Mouse (Mus musculus) kidney, postnatal 14 days (tissue): ENCODE data around the gene Rell1.
"Not testable (repeated sequence)": the region's sequence is repeated elsewhere in the genome, so short reads cannot be mapped to it uniquely, and the experiment has no call there.

Experiments
- DNase-seq: peaks from one replicate; pipeline ENCODE4 v3.0.0; 2022; ENCODE audit warnings: mixed read lengths

Rell1 gene

GRCm38 (mm10) chr5:63951421-63951911 is 17.2 kb downstream of the Rell1 start:
- DNase-seq = peak; percentile 74

- DNase-seq = peak; percentile 81
These were observed 19.5 kb downstream of the Rell1 start for GRCm38 (mm10) chr5:63949195-63949594.

- no peak for DNase-seq
These were observed 21.2 kb downstream of the Rell1 start for GRCm38 (mm10) chr5:63947526-63947925.

- DNase-seq = no peak
These were observed 25.4 kb downstream of the Rell1 start for GRCm38 (mm10) chr5:63943291-63943690.

GRCm38 (mm10) chr5:63941891-63942290 is 26.8 kb downstream of the Rell1 start:
- DNase-seq = no peak

- no peak for DNase-seq
These were observed 30.1 kb downstream of the Rell1 start for GRCm38 (mm10) chr5:63938575-63938974.

GRCm38 (mm10) chr5:63936740-63937139 is 32.0 kb downstream of the Rell1 start:
- DNase-seq = peak; percentile 49

- no peak for DNase-seq
These were observed 33.1 kb downstream of the Rell1 start for GRCm38 (mm10) chr5:63935581-63935980.

GRCm38 (mm10) chr5:63932829-63933228 is 35.9 kb downstream of the Rell1 start:
- no peak for DNase-seq

GRCm38 (mm10) chr5:63930824-63931358 is 37.8 kb downstream of the Rell1 start:
- no peak for DNase-seq

- DNase-seq = no peak
These were observed 43.6 kb downstream of the Rell1 start for GRCm38 (mm10) chr5:63925035-63925628.

GRCm38 (mm10) chr5:63923305-63924025 is 45.2 kb downstream of the Rell1 start:
- DNase-seq = peak; percentile 53

- no peak for DNase-seq
These were observed 50.5 kb downstream of the Rell1 start for GRCm38 (mm10) chr5:63918201-63918600.

- DNase-seq = no peak
These were observed 52.1 kb downstream of the Rell1 start for GRCm38 (mm10) chr5:63916457-63917139.

- no peak for DNase-seq
These were observed 53.8 kb downstream of the Rell1 start for GRCm38 (mm10) chr5:63914896-63915295.

- no peak for DNase-seq
These were observed 58.3 kb downstream of the Rell1 start for GRCm38 (mm10) chr5:63910171-63910960.

- DNase-seq = no peak
These were observed 61.2 kb downstream of the Rell1 start for GRCm38 (mm10) chr5:63907513-63907912.

GRCm38 (mm10) chr5:63906149-63907093 is 62.3 kb downstream of the Rell1 start:
- DNase-seq = peak; percentile 86

GRCm38 (mm10) chr5:63903329-63903728 is 65.4 kb downstream of the Rell1 start:
- no peak for DNase-seq

- no peak for DNase-seq
These were observed 70.9 kb downstream of the Rell1 start for GRCm38 (mm10) chr5:63897820-63898110.

- not testable (repeated sequence) for DNase-seq
These were observed 71.5 kb downstream of the Rell1 start for GRCm38 (mm10) chr5:63897001-63897819.
